Mouse (Mus musculus): ENCODE data around the gene Epb41l2.

Epb41l2 gene

GRCm38 (mm10) chr10:25439163-25439562, 79.6 kb downstream of the Epb41l2 start:
- DNase-seq = no peak

DNA sequence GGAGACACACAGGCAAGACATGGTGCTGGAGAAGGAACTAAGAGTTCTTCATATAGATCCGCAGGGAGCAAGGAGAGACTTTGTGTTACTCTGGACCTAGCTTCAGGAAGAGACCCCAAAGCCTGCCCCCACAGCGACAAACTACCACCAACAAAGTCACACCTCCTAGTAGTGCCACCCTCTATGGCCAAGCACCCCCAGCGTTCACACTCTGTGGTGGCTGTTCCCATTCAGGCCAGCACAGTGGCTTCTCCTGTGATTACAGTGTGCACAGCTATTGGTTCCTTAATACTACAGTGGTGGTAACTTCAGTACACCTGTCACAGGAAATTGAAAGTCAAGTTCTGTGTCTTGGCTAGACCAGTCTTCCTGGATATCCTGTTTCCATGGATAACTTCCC, 80.3 kb downstream of the Epb41l2 start:
- no peak for DNase-seq

DNA sequence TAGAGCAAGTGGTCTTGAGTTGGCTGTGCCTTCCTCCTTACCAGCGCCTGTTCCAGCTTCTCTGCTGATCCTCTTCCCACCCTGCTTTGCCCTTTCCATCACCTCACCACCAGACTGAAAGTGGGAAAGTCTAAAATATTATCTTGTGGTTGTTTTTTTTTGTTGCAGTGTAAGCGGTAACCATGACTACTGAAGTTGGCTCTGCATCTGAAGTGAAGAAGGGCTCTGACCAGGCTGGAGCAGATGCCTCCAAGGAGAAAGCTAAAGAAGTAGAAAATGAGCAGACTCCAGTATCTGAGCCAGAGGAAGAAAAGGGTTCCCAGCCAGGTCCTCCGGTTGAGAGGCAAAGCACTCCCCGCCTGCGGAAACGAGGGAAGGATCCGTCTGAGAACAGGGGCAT, 81.8 kb downstream of the Epb41l2 start:
- DNase-seq = no peak

GRCm38 (mm10) chr10:25443626-25444025, 84.0 kb downstream of the Epb41l2 start:
- no peak for DNase-seq

GRCm38 (mm10) chr10:25444198-25444783, 84.7 kb downstream of the Epb41l2 start:
- DNase-seq = no peak

- DNase-seq = no peak
Measured at GRCm38 (mm10) chr10:25446953-25447525, 87.4 kb downstream of the Epb41l2 start.

DNA sequence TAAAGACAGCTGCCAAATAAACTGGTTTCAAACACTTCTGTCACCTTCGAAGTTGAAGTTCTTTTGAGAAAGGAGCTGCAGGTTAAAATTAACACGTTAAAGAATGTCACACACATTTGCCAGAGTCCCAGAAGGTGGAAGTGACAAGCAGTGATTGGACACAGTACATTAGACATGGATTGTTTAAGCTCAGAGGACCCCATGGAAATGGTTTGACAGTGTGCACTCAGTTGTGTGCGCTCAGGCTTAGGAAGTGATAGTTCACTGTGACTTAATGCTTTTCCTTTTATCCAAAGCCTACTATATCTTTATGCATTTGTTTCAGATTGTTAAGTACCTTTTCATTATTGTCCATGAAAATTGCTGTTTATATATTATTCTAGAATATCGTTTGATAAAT, 89.1 kb downstream of the Epb41l2 start:
- DNase-seq = no peak

GRCm38 (mm10) chr10:25449312-25450020, 89.9 kb downstream of the Epb41l2 start:
- DNase-seq = no peak

- no peak for DNase-seq
Measured at GRCm38 (mm10) chr10:25453150-25453549, 93.6 kb downstream of the Epb41l2 start.

DNA sequence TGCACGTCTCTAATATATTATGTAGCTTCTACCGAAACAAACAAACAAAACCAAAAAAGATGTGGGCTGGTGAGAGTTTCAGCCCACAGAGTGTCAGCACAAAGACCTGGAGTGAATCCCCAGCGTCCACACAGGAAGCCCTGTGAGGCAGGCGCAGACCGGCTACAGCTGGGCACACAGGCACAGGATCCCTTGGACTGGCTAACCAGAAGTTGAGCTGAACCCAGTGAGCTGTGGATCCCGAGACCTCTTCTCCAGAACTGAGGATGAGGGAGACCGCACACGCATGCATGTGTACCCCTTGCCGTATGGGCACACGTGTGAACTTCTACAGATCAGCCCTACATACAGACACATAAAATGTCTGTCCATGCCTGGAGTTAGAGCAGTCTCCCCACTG, 94.2 kb downstream of the Epb41l2 start:
- no peak for DNase-seq

DNA sequence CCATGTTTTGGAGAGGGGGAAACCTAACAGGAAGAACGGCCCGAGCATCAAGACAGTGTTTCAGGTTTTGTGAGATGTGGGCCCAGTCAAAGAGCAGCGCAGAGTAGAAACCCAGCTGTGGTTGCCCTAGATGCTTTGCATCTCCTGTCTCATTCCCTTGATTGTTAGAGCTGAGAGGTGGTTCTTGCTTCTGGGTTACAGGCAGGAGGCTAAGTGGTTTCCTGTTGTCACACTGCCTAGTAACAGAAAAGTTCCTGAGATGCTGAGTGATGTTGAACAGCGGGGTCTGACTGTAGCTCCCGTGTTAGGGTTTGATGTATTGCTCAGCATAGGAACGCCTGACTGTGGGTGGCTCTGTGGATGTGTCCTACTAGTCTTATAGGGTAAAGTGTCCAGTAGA, 97.5 kb downstream of the Epb41l2 start:
- DNase-seq = no peak

DNA sequence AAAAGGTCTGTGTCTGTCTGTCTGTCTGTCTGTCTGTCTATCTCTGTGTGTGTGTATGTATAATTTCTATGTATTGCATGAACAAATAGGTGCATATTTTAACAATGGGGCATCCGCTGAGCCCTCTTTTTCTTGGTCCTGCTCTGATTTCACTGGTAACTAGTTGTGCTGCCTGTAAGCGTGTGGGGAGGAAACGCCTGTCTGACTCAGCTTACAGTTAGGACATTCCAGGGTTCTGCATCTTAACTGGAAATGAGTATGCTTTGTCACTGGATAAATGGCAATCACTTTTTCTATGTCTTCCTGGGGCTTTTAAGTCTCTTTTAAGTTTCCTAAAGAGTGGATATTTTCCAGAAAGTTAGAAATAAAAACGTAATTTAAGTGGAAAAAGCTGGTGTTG, 98.4 kb downstream of the Epb41l2 start:
- DNase-seq = no peak

GRCm38 (mm10) chr10:25461832-25462231, 102.2 kb downstream of the Epb41l2 start:
- DNase-seq = no peak

- DNase-seq = no peak
Measured at GRCm38 (mm10) chr10:25462669-25463068, 103.1 kb downstream of the Epb41l2 start.

DNA sequence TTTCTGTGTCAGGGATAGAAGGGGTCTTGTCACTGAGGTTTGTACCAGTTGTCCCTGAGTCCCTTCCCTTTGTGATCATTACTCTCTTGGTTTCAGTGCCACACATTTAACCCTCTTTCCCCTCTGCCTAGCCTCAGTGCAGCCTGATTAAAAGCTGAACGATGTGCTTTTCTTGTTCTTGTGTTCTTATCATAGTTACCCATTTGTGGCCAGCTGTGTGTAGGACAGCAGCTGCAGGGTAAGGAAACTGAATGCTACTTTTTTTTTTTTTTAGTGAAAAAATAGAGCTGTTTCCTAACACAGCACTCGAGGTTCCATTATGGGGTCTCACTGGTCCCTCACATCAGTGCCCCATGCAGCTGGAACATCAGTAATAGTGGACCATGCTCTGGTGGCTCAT, 106.9 kb downstream of the Epb41l2 start:
- DNase-seq = no peak

- DNase-seq = no peak
Measured at GRCm38 (mm10) chr10:25471944-25472343, 112.3 kb downstream of the Epb41l2 start.

DNA sequence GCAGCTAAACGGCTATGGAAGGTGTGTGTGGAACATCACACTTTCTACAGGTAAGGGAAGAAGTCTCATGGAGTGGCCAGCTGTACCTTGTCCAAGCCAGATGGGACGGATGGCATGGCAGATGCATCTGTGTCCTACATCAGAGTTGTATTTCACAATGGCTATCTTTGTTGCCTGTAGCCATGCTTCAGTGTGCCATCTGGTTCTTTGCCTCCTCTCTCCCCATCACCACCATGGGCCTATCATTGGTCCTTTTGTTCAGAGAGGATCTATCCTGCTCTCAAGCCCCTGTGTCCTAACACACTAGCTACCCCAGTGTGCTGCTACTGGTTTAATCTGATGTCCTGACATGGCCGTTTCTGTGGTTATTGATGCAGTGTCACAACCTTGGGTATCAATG, 120.1 kb downstream of the Epb41l2 start:
- no peak for DNase-seq

GRCm38 (mm10) chr10:25482791-25483190, 123.2 kb downstream of the Epb41l2 start:
- DNase-seq = no peak

DNA sequence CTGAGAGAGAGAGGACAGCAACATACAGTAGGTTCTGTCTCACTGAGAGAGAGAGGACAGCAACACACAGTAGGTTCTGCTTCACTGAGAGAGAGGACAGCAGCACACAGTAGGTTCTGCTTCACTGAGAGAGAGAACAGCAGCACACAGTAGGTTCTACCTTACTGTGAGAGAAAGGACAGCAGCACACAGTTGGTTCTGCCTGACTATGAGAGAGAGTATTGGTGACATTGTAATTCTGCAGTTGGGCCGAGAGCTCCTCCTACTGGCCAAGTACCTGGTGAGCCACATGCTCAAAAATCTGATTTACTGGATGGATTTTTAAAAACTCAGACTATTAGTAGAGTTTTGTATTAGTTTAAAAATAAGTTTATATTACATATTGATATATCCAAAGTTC, 128.9 kb downstream of the Epb41l2 start:
- peak; percentile 7 for DNase-seq

DNA sequence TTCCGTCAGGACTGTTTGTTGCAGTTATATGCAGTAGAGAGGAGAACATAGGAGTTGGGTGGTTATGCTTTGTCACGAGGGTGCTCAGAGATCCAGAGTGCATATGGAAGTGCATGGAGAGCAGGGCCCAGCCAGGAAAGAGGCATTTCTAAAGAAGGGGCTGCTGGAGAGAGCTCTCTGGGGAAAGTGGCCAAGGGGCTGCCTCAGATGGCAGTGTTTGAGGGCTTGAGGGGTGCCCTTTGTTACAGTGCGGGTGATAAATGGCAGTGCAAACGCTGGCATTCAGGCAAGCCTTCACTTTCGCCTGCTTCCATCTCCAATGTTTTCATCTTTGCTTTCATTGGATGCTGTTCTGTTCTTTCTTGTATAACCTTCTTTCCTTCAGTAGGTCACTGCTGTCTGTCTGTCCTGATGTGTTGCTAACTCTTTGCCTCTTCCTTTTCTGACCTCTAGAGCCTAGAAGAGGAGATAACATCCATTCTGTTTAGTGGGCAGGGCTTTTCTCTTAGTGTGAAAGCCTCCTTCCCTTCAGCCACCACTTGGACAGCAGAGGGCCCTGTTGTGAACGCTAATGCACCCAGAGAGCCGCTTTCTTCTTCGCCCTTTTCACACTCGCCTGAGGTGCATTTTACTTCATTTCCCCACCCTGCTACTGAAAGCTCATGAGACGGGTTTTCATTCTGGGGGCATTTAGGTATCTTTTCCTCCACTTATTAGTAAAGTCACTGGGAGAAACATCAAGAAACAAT, 139.9 kb downstream of the Epb41l2 start:
- DNase-seq = no peak

GRCm38 (mm10) chr10:25503250-25503649, 143.7 kb downstream of the Epb41l2 start:
- DNase-seq = no peak

GRCm38 (mm10) chr10:25513821-25514220, 154.2 kb downstream of the Epb41l2 start:
- DNase-seq = no peak

GRCm38 (mm10) chr10:25519954-25520353, 160.4 kb downstream of the Epb41l2 start:
- DNase-seq = no peak

GRCm38 (mm10) chr10:25520428-25520827, 160.8 kb downstream of the Epb41l2 start:
- no peak for DNase-seq

Measured in cerebellum, adult 9-11 months (tissue).